Mouse (Mus musculus) layer of hippocampus, adult 2 months (tissue): ENCODE measurements around the gene Aars2. TPM values are rescaled to one million over a fixed set of nuclear protein-coding genes. Genes with fewer than 3 reads are reported as not detected.

Experiments
- DNase-seq, 2 experiments: peaks; one replicate each; pipeline ENCODE4 v3.0.0; 2022; ENCODE audit warnings: low spot score in 2 of 2
- H3K27ac ChIP-seq: fragments of 200-600 bp; 2 replicates; pipeline ENCODE4 v1.8.1; 2022
- H3K4me3 ChIP-seq: fragments of 200-600 bp; 2 replicates; pipeline ENCODE4 v1.8.1; 2022; ENCODE audit warnings: mild to moderate bottlenecking
- CTCF ChIP-seq: fragments of 200-600 bp; conservative IDR thresholded peaks from 2 replicates; pipeline ENCODE4 v1.8.1; 2022; ENCODE audit warnings: antibody characterized with exemption, mild to moderate bottlenecking, moderate library complexity
- total RNA-seq, 2 experiments: library from RNA; stranded (reverse); gene quantifications; 2 replicates each; pipeline ENCODE4 v1.2.3; 2021

Aars2 gene
- total RNA-seq, 2 experiments from 2014 or later = 25.2 to 26.3 TPM

GRCm38 (mm10) chr17:45548541-45549512, 42.2 kb downstream of the Aars2 start:
- peak; percentile 70 for TF ChIP-seq CTCF
- peak overlapping the region; percentile 96 for H3K27ac ChIP-seq
- peak overlapping the region; percentile 75 for H3K4me3 ChIP-seq
- peak; percentile 69 to 75 for DNase-seq

DNA sequence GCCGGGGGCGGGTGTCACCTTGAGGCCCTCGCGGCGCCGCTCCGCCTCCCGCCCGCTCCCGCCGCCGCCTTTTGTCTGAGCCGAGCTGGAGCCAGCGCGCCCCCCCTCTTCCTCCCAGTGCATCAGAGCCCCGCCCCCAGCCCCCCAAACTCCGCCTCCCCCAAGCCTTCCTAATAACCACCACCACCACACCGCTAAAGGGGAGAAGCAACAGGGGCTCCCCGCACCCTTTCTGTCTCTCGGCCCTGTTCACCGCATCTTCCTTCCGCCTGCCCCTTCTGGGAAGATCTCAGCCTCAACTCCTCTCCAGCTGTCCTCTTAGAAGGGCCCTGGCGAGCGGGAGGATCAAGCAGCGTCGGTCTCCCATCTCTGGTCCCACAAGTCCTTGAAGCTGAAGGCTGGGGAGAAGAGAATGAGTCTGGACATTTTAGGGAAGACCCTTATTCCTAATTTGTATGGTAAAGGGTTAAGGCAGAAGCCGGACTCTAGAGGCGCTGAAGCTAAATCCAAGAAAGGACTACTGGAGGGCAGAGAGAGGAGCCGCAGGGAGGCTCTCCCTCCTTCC, 43.1 kb downstream of the Aars2 start, which contains the start of gene Tmem151b:
Tmem151b (minus strand) TSS at position 61 of the 565 bp plus-strand sequence.
- TF ChIP-seq CTCF = no peak
- Histone ChIP-seq H3K4me3 (peak within 1 kb of the TSS; percentile 75), H3K27ac (peak within 1 kb of the TSS; percentile 96)
- peak; percentile 65 to 67 for DNase-seq

DNA sequence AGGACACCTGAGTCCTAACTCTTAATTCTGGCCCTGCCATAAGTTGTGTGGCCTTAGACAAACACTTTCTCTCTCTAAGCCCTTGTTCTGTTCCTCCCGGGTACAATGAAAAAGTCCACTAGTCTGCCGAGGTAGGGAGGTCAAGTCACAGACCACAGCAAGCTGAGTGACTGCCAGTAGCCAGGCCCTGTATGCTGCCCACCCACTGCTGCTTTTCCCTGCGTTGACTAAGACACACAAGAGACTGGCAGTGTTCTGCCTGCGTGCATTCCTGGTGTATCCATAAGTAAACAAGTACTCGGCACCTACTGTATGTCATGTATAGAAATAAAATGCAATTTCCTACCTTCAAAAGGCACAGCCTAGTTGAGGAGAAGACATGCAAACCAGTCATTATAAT, 43.6 kb downstream of the Aars2 start:
- DNase-seq = no peak
- TF ChIP-seq CTCF = no peak
- H3K27ac ChIP-seq = peak overlapping the region; percentile 96; the same call in 1 of the 2 replicates
- no peak overlapping the region for H3K4me3 ChIP-seq

- DNase-seq = no peak
- TF ChIP-seq CTCF = no peak
- no peak overlapping the region for H3K4me3 ChIP-seq
- H3K27ac ChIP-seq = no peak overlapping the region
These were observed 44.7 kb downstream of the Aars2 start for GRCm38 (mm10) chr17:45551249-45551796.

DNA sequence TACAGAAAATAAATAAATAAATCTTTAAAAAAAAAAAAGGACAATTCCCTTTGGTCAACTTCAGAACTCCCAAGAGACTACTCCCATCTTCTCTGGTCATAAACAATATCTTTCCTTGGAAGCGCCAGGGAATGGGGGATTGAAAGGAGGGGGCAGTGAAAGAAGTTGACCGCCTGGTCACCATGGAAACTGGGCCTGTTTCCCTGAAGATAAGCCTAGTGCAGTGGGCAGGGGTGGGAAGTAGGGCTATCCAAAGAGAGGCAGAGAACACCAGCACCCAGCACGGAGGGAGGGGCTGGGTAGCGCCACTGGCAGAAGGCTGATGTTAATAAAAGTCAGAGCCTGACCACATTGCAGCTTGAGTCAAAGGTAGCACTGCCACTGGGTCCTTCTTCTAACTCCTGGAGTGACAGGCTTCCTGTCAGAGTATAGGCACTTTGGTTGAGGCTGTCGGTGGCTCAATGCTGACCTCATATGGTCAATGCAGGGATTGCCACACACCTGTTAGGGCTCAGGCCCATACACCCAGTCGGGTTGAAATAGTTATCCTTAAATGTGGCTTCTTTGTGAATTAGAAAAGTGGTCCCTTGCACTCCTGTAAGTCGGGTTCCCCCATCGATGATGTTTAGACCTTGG, 45.3 kb downstream of the Aars2 start:
- no peak overlapping the region for H3K27ac ChIP-seq
- peak; percentile 81 to 86 for DNase-seq
- TF ChIP-seq CTCF = peak; percentile 94
- H3K4me3 ChIP-seq = no peak overlapping the region

DNA sequence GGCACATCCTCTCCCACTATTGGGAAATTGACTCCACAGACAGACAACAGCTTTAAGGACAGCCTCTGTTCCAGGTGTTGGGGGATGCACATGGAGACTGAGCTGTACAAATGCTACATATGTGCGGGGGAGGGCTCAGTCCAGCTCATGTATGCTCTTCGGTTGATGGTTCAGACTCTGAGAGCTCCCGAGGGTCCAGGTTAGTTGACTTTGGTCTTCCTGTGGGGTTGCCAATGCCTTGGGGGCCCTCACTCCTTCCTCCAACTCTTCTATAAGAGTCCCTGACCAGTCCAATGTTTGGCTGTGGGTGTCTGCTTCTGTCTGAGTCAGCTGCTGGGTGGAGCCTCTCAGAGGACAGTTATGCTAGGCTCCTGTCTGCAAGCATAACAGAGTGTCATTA, 46.4 kb downstream of the Aars2 start:
- no peak for TF ChIP-seq CTCF
- Histone ChIP-seq H3K27ac (no peak overlapping the region), H3K4me3 (no peak overlapping the region)
- DNase-seq = no peak

DNA sequence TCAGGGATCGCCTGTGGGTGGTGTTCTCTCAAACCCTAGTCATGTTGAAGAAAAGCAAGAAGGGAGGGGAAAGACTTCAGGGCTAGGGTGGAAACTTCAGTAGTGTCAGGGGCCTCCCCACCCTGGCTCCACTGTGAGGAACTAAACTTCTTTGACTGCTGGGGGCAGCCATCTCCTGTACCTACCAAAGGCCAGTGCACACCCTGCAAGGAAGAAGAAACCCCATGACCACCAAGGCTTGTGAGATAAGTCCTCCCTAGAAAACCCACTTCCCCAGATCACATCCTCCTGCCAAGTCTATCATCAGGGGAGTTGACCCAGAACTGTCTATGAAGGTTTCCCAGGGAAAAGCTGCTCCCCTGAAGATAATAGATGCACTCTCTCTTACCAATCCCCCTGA, 47.8 kb downstream of the Aars2 start:
- TF ChIP-seq CTCF = no peak
- no peak overlapping the region for H3K27ac ChIP-seq

GRCm38 (mm10) chr17:45555452-45556106, 48.9 kb downstream of the Aars2 start, which contains the start of gene Nfkbie:
Gene Nfkbie (plus strand): TSS chr17:45555703.
- no peak for TF ChIP-seq CTCF
- H3K27ac ChIP-seq = peak within 1 kb of the TSS; percentile 60; the same call in 1 of the 2 replicates
- DNase-seq = peak; percentile 83 to 85
- H3K4me3 ChIP-seq = peak within 1 kb of the TSS; percentile 75

More for the DNA sequence above, 47.8 kb downstream of the Aars2 start:
- no peak overlapping the region for H3K4me3 ChIP-seq
- no peak for DNase-seq

DNA sequence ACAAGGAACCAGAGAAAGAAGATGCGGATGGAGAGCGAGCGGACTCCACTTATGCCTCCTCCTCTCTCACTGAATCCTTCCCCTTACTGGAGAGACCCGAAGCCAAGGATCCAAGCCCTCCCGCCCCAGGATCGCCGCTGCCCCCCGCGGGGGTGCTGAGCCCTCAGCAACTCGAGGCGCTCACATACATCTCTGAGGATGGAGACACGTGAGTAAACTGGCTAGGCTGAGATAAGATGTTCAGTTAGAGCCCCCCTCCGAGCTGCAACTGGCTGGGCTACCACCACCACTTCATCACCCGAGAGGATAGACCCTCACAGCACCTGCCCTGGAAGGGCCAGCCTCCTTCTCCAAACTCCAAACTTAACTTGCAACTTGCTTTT, 49.5 kb downstream of the Aars2 start:
- TF ChIP-seq CTCF = no peak
- H3K4me3 ChIP-seq = peak overlapping the region; percentile 75

GRCm38 (mm10) chr17:45556514-45557245, 50.0 kb downstream of the Aars2 start:
- no peak for TF ChIP-seq CTCF
- no peak overlapping the region; the same call in 1 of the 2 replicates for H3K4me3 ChIP-seq
- no peak for DNase-seq
- H3K27ac ChIP-seq = no peak overlapping the region

More for the DNA sequence above, 49.5 kb downstream of the Aars2 start:
- H3K27ac ChIP-seq = peak overlapping the region; percentile 60; the same call in 1 of the 2 replicates
- no peak for DNase-seq

DNA sequence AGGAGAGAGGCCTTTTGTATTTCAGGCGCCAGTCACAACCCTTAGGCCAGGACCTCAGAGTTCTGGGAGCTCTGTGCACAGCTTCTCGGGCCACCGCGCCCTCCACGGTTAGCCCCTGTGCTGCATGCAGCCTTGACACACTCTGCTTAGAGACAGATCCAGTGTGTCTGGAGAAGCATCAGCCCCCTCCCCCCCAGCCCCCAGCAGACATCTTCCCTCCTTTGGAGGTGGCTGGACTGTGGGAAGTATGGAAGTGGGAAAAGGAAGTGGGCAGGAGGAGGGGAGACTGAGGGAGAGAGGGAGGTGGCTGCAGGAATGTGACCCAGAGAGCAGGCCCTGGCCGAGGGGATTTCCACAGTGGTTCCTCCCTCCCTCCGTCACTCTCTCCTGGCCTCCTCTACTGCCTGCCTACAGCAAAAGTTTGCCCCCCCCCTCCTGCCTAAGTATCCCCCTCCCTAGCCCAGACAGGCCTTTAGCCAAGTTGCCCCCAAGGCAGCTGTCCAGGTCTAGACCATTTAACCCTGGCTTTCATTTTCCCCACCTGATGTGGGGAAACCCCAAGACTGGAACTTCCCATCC, 50.7 kb downstream of the Aars2 start:
- no peak for DNase-seq
- no peak overlapping the region for H3K4me3 ChIP-seq
- no peak for TF ChIP-seq CTCF

More for the DNA sequence above, 50.7 kb downstream of the Aars2 start:
- no peak overlapping the region for H3K27ac ChIP-seq
